Mouse (Mus musculus) neural tube, embryonic 11.5 days (tissue): Measurements from ENCODE around the gene Nt5c2. TPM values are rescaled to one million over a fixed set of nuclear protein-coding genes. Genes with fewer than 3 reads are reported as not detected.
"Not testable (repeated sequence)": the region's sequence is repeated elsewhere in the genome, so short reads cannot be mapped to it uniquely, and the experiment has no call there.

ENCODE experiments used
- ATAC-seq: fragments of 200-750 bp; cut with Nextera tagmentation; 2 replicates; pipeline ENCODE4 v1.8.0; 2017; ENCODE audit warnings: moderate number of reproducible peaks, mild to moderate bottlenecking, moderate TSS enrichment, moderate library complexity; ENCODE audit not compliant: insufficient read depth, low FRiP score, low TSS enrichment
- DNase-seq: peaks from one replicate; pipeline ENCODE4 v3.0.0-alpha.2; 2015; ENCODE audit warnings: low spot score
- H3K27ac ChIP-seq: fragments of 300-500 bp; sonication (generic); 2 replicates; pipeline ENCODE4 v1.5.1; 2014; ENCODE audit warnings: low read depth, mild to moderate bottlenecking, low read length
- H3K27me3 ChIP-seq: fragments of 300-500 bp; sonication (generic); 2 replicates; pipeline ENCODE4 v1.6.1; 2014; ENCODE audit warnings: mild to moderate bottlenecking, low read length, mixed read lengths; ENCODE audit not compliant: control insufficient read depth, insufficient read depth
- H3K36me3 ChIP-seq: fragments of 300-500 bp; sonication (generic); 2 replicates; pipeline ENCODE4 v1.6.1; 2014; ENCODE audit warnings: mild to moderate bottlenecking, low read length, moderate library complexity, mixed read lengths; ENCODE audit not compliant: control insufficient read depth, insufficient read depth
- H3K4me1 ChIP-seq: fragments of 300-500 bp; sonication (generic); 2 replicates; pipeline ENCODE4 v1.6.1; 2014; ENCODE audit warnings: low read length, mixed read lengths; ENCODE audit not compliant: control insufficient read depth, insufficient read depth
- H3K4me2 ChIP-seq: fragments of 300-500 bp; sonication (generic); 2 replicates; pipeline ENCODE4 v1.6.1; 2014; ENCODE audit warnings: low read depth, mild to moderate bottlenecking, moderate library complexity
- H3K4me3 ChIP-seq: fragments of 300-500 bp; sonication (generic); 2 replicates; pipeline ENCODE4 v1.5.1; 2014; ENCODE audit warnings: low read depth, low read length
- H3K9ac ChIP-seq: fragments of 300-500 bp; sonication (generic); 2 replicates; pipeline ENCODE4 v1.6.1; 2014; ENCODE audit warnings: mild to moderate bottlenecking, low read length
- H3K9me3 ChIP-seq: fragments of 300-500 bp; sonication (generic); 2 replicates; pipeline ENCODE4 v1.6.1; 2016; ENCODE audit warnings: low read length; ENCODE audit not compliant: control insufficient read depth
- WGBS: fragments of 180-500 bp; shearing (Covaris S2); extraction: QIAGEN DNeasy Blood & Tissue Kit; methylation state at CpG from one replicate; pipeline ENCODE4 v1.1.7; 2014; 5-methylcytosine and 5-hydroxymethylcytosine counted together
- polyA plus RNA-seq: library from polyadenylated mRNA; unstranded; fragments of >200 nt; fragmentation: Nextera tagmentation; extraction: Ambion mirVana; gene quantifications from 2 replicates; pipeline ENCODE4 v1.2.1, GENCODE M21; 2014

The Nt5c2 gene
- polyA plus RNA-seq, 1 experiment from 2014 or later = 68.3 TPM

- no peaks in the 10 kb centered on the region for H3K36me3 ChIP-seq
- no peak for ATAC-seq
- 13% methylated on average over 20 of the region's 20 CpGs for WGBS
- H3K4me1 ChIP-seq = peaks cover 7% of the 10 kb centered on the region; the same call in 1 of the 2 replicates
- H3K9ac ChIP-seq = peak overlapping the region; percentile 57
- DNase-seq = peak; percentile 34
- H3K4me3 ChIP-seq = peak overlapping the region; percentile 58
- H3K4me2 ChIP-seq = peak overlapping the region; percentile 65
- H3K9me3 ChIP-seq = no peaks in the 10 kb centered on the region
- peaks cover 40% of the 10 kb centered on the region for H3K27me3 ChIP-seq
- H3K27ac ChIP-seq = peak overlapping the region; percentile 85
These were observed 1.4 kb downstream of the Nt5c2 start for GRCm38 (mm10) chr19:47013340-47014158.

GRCm38 (mm10) chr19:47012521-47013130 lies 2.3 kb downstream of the Nt5c2 start:
- Histone ChIP-seq H3K4me2 (no peak overlapping the region), H3K27me3 (peaks cover 40% of the 10 kb centered on the region), H3K27ac (no peak overlapping the region), H3K4me3 (no peak overlapping the region), H3K9me3 (no peaks in the 10 kb centered on the region), H3K36me3 (no peaks in the 10 kb centered on the region), H3K4me1 (peaks cover 7% of the 10 kb centered on the region; the same call in 1 of the 2 replicates), H3K9ac (no peak overlapping the region)
- 91% methylated on average over 15 of the region's 15 CpGs for WGBS
- ATAC-seq (no peak), DNase-seq (no peak)

- 87% methylated on average over 5 of the region's 5 CpGs for WGBS
- Histone ChIP-seq H3K27ac (no peak overlapping the region), H3K4me3 (no peak overlapping the region), H3K27me3 (peaks cover 26% of the 10 kb centered on the region), H3K9me3 (no peaks in the 10 kb centered on the region), H3K4me1 (0 out of 2 replicates have a peak, but pooled peaks cover 4% of the 10 kb centered on the region), H3K36me3 (no peaks in the 10 kb centered on the region), H3K4me2 (no peak overlapping the region), H3K9ac (no peak overlapping the region)
- no peak for ATAC-seq
- DNase-seq = no peak
These were observed 5.0 kb downstream of the Nt5c2 start for GRCm38 (mm10) chr19:47009943-47010342.

- no peak for DNase-seq
- 89% methylated on average over 7 of the region's 7 CpGs for WGBS
- Histone ChIP-seq H3K27me3 (peaks cover 20% of the 10 kb centered on the region), H3K27ac (no peak overlapping the region), H3K9ac (no peak overlapping the region), H3K4me2 (no peak overlapping the region), H3K4me3 (no peak overlapping the region), H3K4me1 (no peaks in the 10 kb centered on the region), H3K36me3 (no peaks in the 10 kb centered on the region), H3K9me3 (no peaks in the 10 kb centered on the region)
- no peak for ATAC-seq
These were observed 5.5 kb downstream of the Nt5c2 start for GRCm38 (mm10) chr19:47009420-47009819.

GRCm38 (mm10) chr19:47006321-47006720 lies 8.6 kb downstream of the Nt5c2 start:
- no peak overlapping the region for H3K4me2 ChIP-seq
- H3K9me3 ChIP-seq = no peaks in the 10 kb centered on the region
- no peaks in the 10 kb centered on the region for H3K36me3 ChIP-seq
- peak; percentile 49 for DNase-seq
- H3K27ac ChIP-seq = no peak overlapping the region
- no peak overlapping the region for H3K9ac ChIP-seq
- H3K4me3 ChIP-seq = no peak overlapping the region
- no peak for ATAC-seq
- WGBS = 5% methylated on average over 4 of the region's 4 CpGs
- no peaks in the 10 kb centered on the region for H3K4me1 ChIP-seq
- no peaks in the 10 kb centered on the region for H3K27me3 ChIP-seq

GRCm38 (mm10) chr19:47005873-47006272 lies 9.1 kb downstream of the Nt5c2 start:
- no peaks in the 10 kb centered on the region for H3K9me3 ChIP-seq
- DNase-seq (no peak), ATAC-seq (no peak)
- no peak overlapping the region for H3K27ac ChIP-seq
- 53% methylated on average over 5 of the region's 5 CpGs for WGBS
- no peak overlapping the region for H3K9ac ChIP-seq
- no peaks in the 10 kb centered on the region for H3K27me3 ChIP-seq
- no peaks in the 10 kb centered on the region for H3K36me3 ChIP-seq
- H3K4me2 ChIP-seq = no peak overlapping the region
- no peaks in the 10 kb centered on the region for H3K4me1 ChIP-seq
- no peak overlapping the region for H3K4me3 ChIP-seq

- no peak overlapping the region for H3K9ac ChIP-seq
- H3K4me2 ChIP-seq = no peak overlapping the region
- H3K27ac ChIP-seq = no peak overlapping the region
- no peak for DNase-seq
- H3K4me1 ChIP-seq = no peaks in the 10 kb centered on the region
- WGBS = 81% methylated on average over 6 of the region's 6 CpGs
- no peaks in the 10 kb centered on the region for H3K36me3 ChIP-seq
- H3K27me3 ChIP-seq = no peaks in the 10 kb centered on the region
- H3K4me3 ChIP-seq = no peak overlapping the region
- no peaks in the 10 kb centered on the region for H3K9me3 ChIP-seq
- ATAC-seq = no peak
These were observed 11.0 kb downstream of the Nt5c2 start for GRCm38 (mm10) chr19:47003742-47004511.

- H3K4me2 ChIP-seq, H3K36me3 ChIP-seq, H3K9ac ChIP-seq, H3K4me3 ChIP-seq, H3K9me3 ChIP-seq, ATAC-seq, H3K27me3 ChIP-seq, H3K4me1 ChIP-seq, H3K27ac ChIP-seq, DNase-seq: not testable (repeated sequence)
- 87% methylated on average over 2 of the region's 3 CpGs for WGBS
These were observed 14.6 kb downstream of the Nt5c2 start for GRCm38 (mm10) chr19:47000357-47000756.
